Mouse (Mus musculus): ENCODE results near the gene Nfyb.

The Nfyb gene

GRCm38 (mm10) chr10:82778791-82779549 is 15.0 kb upstream of the Nfyb start:
- WGBS = 88% methylated on average over 8 of the region's 8 CpGs

- WGBS = 52% methylated on average over 13 of the region's 13 CpGs
These were observed 13.9 kb upstream of the Nfyb start for GRCm38 (mm10) chr10:82777886-82778285.

GRCm38 (mm10) chr10:82777075-82777474 is 13.1 kb upstream of the Nfyb start:
- WGBS = 54% methylated on average over 2 of the region's 2 CpGs

GRCm38 (mm10) chr10:82774841-82775240 is 10.9 kb upstream of the Nfyb start:
- WGBS = 90% methylated on average over 5 of the region's 5 CpGs

GRCm38 (mm10) chr10:82771595-82772170 is 7.7 kb upstream of the Nfyb start:
- 84% methylated on average over 9 of the region's 9 CpGs for WGBS

- 93% methylated on average over 2 of the region's 2 CpGs for WGBS
These were observed 6.8 kb upstream of the Nfyb start for GRCm38 (mm10) chr10:82770713-82771112.

GRCm38 (mm10) chr10:82768901-82769300 is 5.0 kb upstream of the Nfyb start:
- 56% methylated on average over 9 of the region's 9 CpGs for WGBS

GRCm38 (mm10) chr10:82762756-82763681 is 925 bp downstream of the Nfyb start:
- WGBS = under 1% methylated on average over 48 of the region's 48 CpGs

- WGBS = 40% methylated on average over 9 of the region's 9 CpGs
These were observed 2.7 kb downstream of the Nfyb start for GRCm38 (mm10) chr10:82761037-82761811.

- 95% methylated on average over 5 of the region's 5 CpGs for WGBS
These were observed 4.2 kb downstream of the Nfyb start for GRCm38 (mm10) chr10:82759706-82760105.

- 90% methylated on average over 3 of the region's 3 CpGs for WGBS
These were observed 5.1 kb downstream of the Nfyb start for GRCm38 (mm10) chr10:82758878-82759277.

- WGBS = 44% methylated on average over 6 of the region's 6 CpGs
These were observed 5.6 kb downstream of the Nfyb start for GRCm38 (mm10) chr10:82758368-82758767.

- WGBS = 48% methylated on average over 9 of the region's 9 CpGs
These were observed 6.6 kb downstream of the Nfyb start for GRCm38 (mm10) chr10:82757341-82757740.

GRCm38 (mm10) chr10:82756466-82756865 is 7.5 kb downstream of the Nfyb start:
- 89% methylated on average over 9 of the region's 9 CpGs for WGBS

- 66% methylated on average over 11 of the region's 11 CpGs for WGBS
These were observed 8.6 kb downstream of the Nfyb start for GRCm38 (mm10) chr10:82755213-82755890.

GRCm38 (mm10) chr10:82754642-82755041 is 9.3 kb downstream of the Nfyb start:
- 88% methylated on average over 1 of the region's 1 CpGs for WGBS

- 85% methylated on average over 3 of the region's 3 CpGs for WGBS
These were observed 11.0 kb downstream of the Nfyb start for GRCm38 (mm10) chr10:82752921-82753320.

- 91% methylated on average over 6 of the region's 6 CpGs for WGBS
These were observed 13.2 kb downstream of the Nfyb start for GRCm38 (mm10) chr10:82750778-82751177.

GRCm38 (mm10) chr10:82746988-82747850 is 16.7 kb downstream of the Nfyb start:
- 85% methylated on average over 15 of the region's 15 CpGs for WGBS

- WGBS = 70% methylated on average over 5 of the region's 5 CpGs
These were observed 18.6 kb downstream of the Nfyb start for GRCm38 (mm10) chr10:82745301-82745700.

Data from cerebral cortex, adult 2 months (tissue).